Mouse (Mus musculus): ENCODE results near the gene Tango6. TPM values are rescaled to one million over a fixed set of nuclear protein-coding genes. Genes with fewer than 3 reads are reported as not detected.

Gene Tango6
- total and polyA plus RNA-seq, 3 experiments, result 2.9 to 6.4 (median 4.5) TPM

- peaks cover 0 to 6% of the 10 kb centered on the region in 2 experiments for H3K36me3 ChIP-seq (replicated peaks in 1 of 2; ENCODE audit: control insufficient read depth in 1 of 2, insufficient read depth in 1 of 2, low read length in 1 of 2)
- no peak overlapping the region for H3K27ac ChIP-seq (ENCODE audit: insufficient read depth, low read depth)
- no peaks in the 10 kb centered on the region for H3K79me2 ChIP-seq (replicated peaks; ENCODE audit: control insufficient read depth, extremely low read depth, insufficient read depth, poor library complexity, severe bottlenecking)
- TF ChIP-seq USF2 (conservative IDR thresholded peaks at IDR 0.05; ENCODE audit: low read depth, low read length) (no peak), MAFK (IDR thresholded peaks at IDR 0.05; ENCODE audit: insufficient replicate concordance, low read length) (no peak), CTCF (conservative IDR thresholded peaks at IDR 0.05 in 1 of 2, IDR thresholded peaks at IDR 0.05 in 1 of 2; ENCODE audit: low read depth in 2 of 2, low read length in 2 of 2) (no peak), BHLHE40 (IDR thresholded peaks at IDR 0.05; ENCODE audit: low read depth, low read length) (no peak), SIN3A (IDR thresholded peaks at IDR 0.05; ENCODE audit: low read length) (no peak), JUND (conservative IDR thresholded peaks at IDR 0.05; ENCODE audit: low read depth, low read length) (no peak), CHD1 (IDR thresholded peaks at IDR 0.05; ENCODE audit: low read depth, low read length) (no peak), MAZ (IDR thresholded peaks at IDR 0.05; ENCODE audit: low read depth, low read length) (no peak), MAX (IDR thresholded peaks at IDR 0.05; ENCODE audit: low read length) (no peak), HCFC1 (IDR thresholded peaks at IDR 0.05; ENCODE audit: low read depth, low read length) (no peak), RAD21 (IDR thresholded peaks at IDR 0.05; ENCODE audit: low read depth, low read length) (no peak), E2F4 (IDR thresholded peaks at IDR 0.05; ENCODE audit: insufficient replicate concordance, low read depth, low read length) (no peak), ZC3H11A (IDR thresholded peaks at IDR 0.05; ENCODE audit: low read depth, low read length) (no peak), ZMIZ1 (IDR thresholded peaks at IDR 0.05; ENCODE audit: low read depth, low read length) (no peak), SMC3 (IDR thresholded peaks at IDR 0.05; ENCODE audit: low read depth, low read length) (no peak)
- no peaks in the 10 kb centered on the region for H3K9me3 ChIP-seq (replicated peaks; ENCODE audit: low read length)
- no peak for DNase-seq (ENCODE audit: extremely low read depth)
- dilution Hi-C loops (cut with MboI; ENCODE audit: extremely low pct_ligation_motif_present, extremely low pct_unique_long_range_greater_than_20kb, low sequenced_read_pairs), result no loop called here
- no peaks in the 10 kb centered on the region for H3K4me1 ChIP-seq (ENCODE audit: control insufficient read depth in 1 of 2, insufficient read depth in 2 of 2)
- no peak overlapping the region for H3K4me2 ChIP-seq (ENCODE audit: insufficient read depth, low read depth, poor library complexity, severe bottlenecking)
- no peaks in the 10 kb centered on the region for H3K27me3 ChIP-seq (replicated peaks)
- no peak overlapping the region for H3K9ac ChIP-seq (ENCODE audit: insufficient read depth, low read depth)
- no peak overlapping the region for H3K4me3 ChIP-seq (replicated peaks in 1 of 3; ENCODE audit: low read depth in 2 of 3, low read length in 2 of 3, poor library complexity in 1 of 3)
- in situ Hi-C loops (cut with MboI; ENCODE audit: low pct_ligation_motif_present, low pct_unique_long_range_greater_than_20kb, low sequenced_read_pairs), result no loop called here
Observed at GRCm38 (mm10) chr8:106838803-106839202, 155.9 kb downstream of the Tango6 start.

DNA sequence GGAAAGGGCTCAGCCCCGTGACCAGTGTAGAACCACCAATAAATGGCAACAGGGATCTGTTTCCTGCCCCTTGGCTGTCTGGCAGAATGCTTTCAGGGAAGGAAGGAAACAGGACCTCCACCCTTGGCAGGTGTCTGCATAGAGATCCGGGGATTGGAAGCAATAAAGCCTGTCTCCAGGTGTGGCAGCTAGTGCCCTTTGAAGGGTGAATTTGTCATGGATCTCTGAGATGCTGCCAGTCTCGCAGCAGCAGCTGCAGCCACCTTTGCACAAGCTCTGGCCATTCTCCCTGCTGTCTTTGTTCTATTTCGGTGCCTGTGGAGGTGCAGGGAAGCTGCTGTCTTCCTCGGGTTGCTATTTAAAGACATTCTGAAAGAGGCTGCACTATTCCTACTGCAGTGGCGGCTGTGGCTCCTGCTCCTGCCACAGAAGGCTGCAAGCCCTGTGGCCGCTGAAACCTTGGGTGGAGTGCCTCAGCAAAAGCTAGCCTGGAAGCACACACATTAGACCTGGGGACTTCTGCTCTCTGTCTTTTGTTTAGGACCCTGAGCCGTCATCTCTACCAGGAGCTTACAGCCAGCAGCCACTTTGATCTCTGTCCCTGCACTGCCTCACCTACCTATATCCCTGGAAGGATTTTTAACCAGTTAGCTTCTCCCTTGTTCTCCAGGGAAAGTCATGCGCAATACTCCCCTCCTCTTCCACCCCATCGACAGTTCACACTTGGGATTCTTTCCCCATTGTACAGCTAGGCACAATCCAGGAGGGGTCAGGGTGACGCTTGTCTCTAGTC is 156.5 kb downstream of the Tango6 start:
- dilution Hi-C loops (cut with MboI; ENCODE audit: extremely low pct_ligation_motif_present, extremely low pct_unique_long_range_greater_than_20kb, low sequenced_read_pairs) (no loop called here), in situ Hi-C loops (cut with MboI; ENCODE audit: low pct_ligation_motif_present, low pct_unique_long_range_greater_than_20kb, low sequenced_read_pairs) (no loop called here)
- no peaks in the 10 kb centered on the region for H3K27me3 ChIP-seq (replicated peaks)
- H3K4me2 ChIP-seq (ENCODE audit: insufficient read depth, low read depth, poor library complexity, severe bottlenecking), result no peak overlapping the region
- H3K4me1 ChIP-seq (ENCODE audit: control insufficient read depth in 1 of 2, insufficient read depth in 2 of 2), result no peaks in the 10 kb centered on the region
- H3K36me3 ChIP-seq (replicated peaks in 1 of 2; ENCODE audit: control insufficient read depth in 1 of 2, insufficient read depth in 1 of 2, low read length in 1 of 2), result peaks cover 0 to 6% of the 10 kb centered on the region in 2 experiments
- no peak for DNase-seq (ENCODE audit: extremely low read depth)
- TF ChIP-seq UBTF (IDR thresholded peaks at IDR 0.05; ENCODE audit: low read depth, low read length) (no peak), MEF2A (IDR thresholded peaks at IDR 0.05; ENCODE audit: borderline replicate concordance, low read depth, low read length) (no peak), MAZ (IDR thresholded peaks at IDR 0.05; ENCODE audit: low read depth, low read length) (no peak), MAFK (IDR thresholded peaks at IDR 0.05; ENCODE audit: insufficient replicate concordance, low read length) (no peak), SIN3A (IDR thresholded peaks at IDR 0.05; ENCODE audit: low read length) (no peak), USF1 (IDR thresholded peaks at IDR 0.05; ENCODE audit: low read depth, low read length) (no peak), ZNF384 (IDR thresholded peaks at IDR 0.05; ENCODE audit: low read depth, low read length) (no peak), PAX5 (IDR thresholded peaks at IDR 0.05; ENCODE audit: low read length) (no peak), ZKSCAN1 (IDR thresholded peaks at IDR 0.05; ENCODE audit: borderline replicate concordance, low read depth, low read length) (no peak), CHD1 (IDR thresholded peaks at IDR 0.05; ENCODE audit: low read depth, low read length) (no peak), SMC3 (IDR thresholded peaks at IDR 0.05; ENCODE audit: low read depth, low read length) (no peak), ZMIZ1 (IDR thresholded peaks at IDR 0.05; ENCODE audit: low read depth, low read length) (no peak), CHD2 (IDR thresholded peaks at IDR 0.05; ENCODE audit: low read length) (no peak), HCFC1 (IDR thresholded peaks at IDR 0.05; ENCODE audit: low read depth, low read length) (no peak), NRF1 (IDR thresholded peaks at IDR 0.05; ENCODE audit: low read depth, low read length) (no peak), BHLHE40 (IDR thresholded peaks at IDR 0.05; ENCODE audit: low read depth, low read length) (no peak), MYC (IDR thresholded peaks at IDR 0.05; ENCODE audit: low read depth, low read length) (no peak)
- H3K9ac ChIP-seq (ENCODE audit: insufficient read depth, low read depth), result no peak overlapping the region
- H3K4me3 ChIP-seq (replicated peaks in 1 of 3; ENCODE audit: low read depth in 2 of 3, low read length in 2 of 3, poor library complexity in 1 of 3), result no peak overlapping the region
- no peaks in the 10 kb centered on the region for H3K9me3 ChIP-seq (replicated peaks; ENCODE audit: low read length)
- no peak overlapping the region for H3K27ac ChIP-seq (ENCODE audit: insufficient read depth, low read depth)
- no peaks in the 10 kb centered on the region for H3K79me2 ChIP-seq (replicated peaks; ENCODE audit: control insufficient read depth, extremely low read depth, insufficient read depth, poor library complexity, severe bottlenecking)

All from CH12.LX (cell line).